11 mouse cellular contexts compared by ENCODE assay signal in genomic region chr5:129225810-129226450, GRCm38 (mm10).
DNase-seq lines count a peak whose midpoint lies in the region; ATAC-seq and TF ChIP-seq lines count a peak whose summit lies in the region.
"Had no signal": no experiment of that assay in that cellular context is flagged by ENCODE, and none has a peak within 500 bp of the region (broad histone marks: within the 10 kb centered on the region; RNA-seq: fewer than 3 reads in every experiment).

No protein-coding gene starts in this region.

- intact Hi-C loops in heart, adult 2 months (cut with DNase I) = no loop called here

- H3K27ac ChIP-seq in heart, embryonic 15.5 days = no peak overlapping the region
- H3K27ac ChIP-seq in heart, adult 2 months = no peak overlapping the region
- peak overlapping the region; percentile 12; the same call in 1 of the 2 replicates for H3K27ac ChIP-seq in hindbrain, embryonic 12.5 days
- H3K27ac ChIP-seq in neural tube, embryonic 13.5 days (replicated peaks) = no peak overlapping the region
- H3K27ac ChIP-seq: embryonic facial prominence, embryonic 13.5 days; intestine, embryonic 15.5 days had no signal

- no peaks in the 10 kb centered on the region for H3K4me1 ChIP-seq in heart, embryonic 15.5 days (replicated peaks)
- H3K4me1 ChIP-seq in heart, adult 2 months (ENCODE audit: control insufficient read depth, insufficient read depth, low read length) = peaks cover 1% of the 10 kb centered on the region; the same call in 1 of the 2 replicates
- no peaks in the 10 kb centered on the region; the same call in 1 of the 2 replicates for H3K4me1 ChIP-seq in hindbrain, embryonic 12.5 days
- H3K4me1 ChIP-seq in neural tube, embryonic 13.5 days (replicated peaks) = peaks cover 12% of the 10 kb centered on the region
- H3K4me1 ChIP-seq: embryonic facial prominence, embryonic 13.5 days; intestine, embryonic 15.5 days had no signal

- H3K4me3 ChIP-seq in heart, embryonic 15.5 days = no peak overlapping the region
- no peak overlapping the region for H3K4me3 ChIP-seq in heart, adult 2 months
- H3K4me3 ChIP-seq in hindbrain, embryonic 12.5 days = no peak overlapping the region
- H3K4me3 ChIP-seq in neural tube, embryonic 13.5 days = no peak overlapping the region
- H3K4me3 ChIP-seq: embryonic facial prominence, embryonic 13.5 days; intestine, embryonic 15.5 days had no signal

- peak; percentile 6 for DNase-seq in cerebellum, adult 11 months
- DNase-seq in cerebellum, adult 9-10 months = no peak
- DNase-seq in heart, adult 2 months = no peak
- DNase-seq in left cerebral cortex, adult 11 months (ENCODE audit: low spot score) = no peak
- no peak for DNase-seq in lung, postnatal 10 days
- DNase-seq: liver had no signal

- H3K36me3 ChIP-seq in heart, embryonic 15.5 days = no peaks in the 10 kb centered on the region
- H3K36me3 ChIP-seq in heart, adult 2 months (ENCODE audit: control insufficient read depth, insufficient read depth, low read length) = no peaks in the 10 kb centered on the region
- no peaks in the 10 kb centered on the region for H3K36me3 ChIP-seq in hindbrain, embryonic 12.5 days
- no peaks in the 10 kb centered on the region for H3K36me3 ChIP-seq in neural tube, embryonic 13.5 days
- H3K36me3 ChIP-seq: embryonic facial prominence, embryonic 13.5 days; intestine, embryonic 15.5 days had no signal

- 58% methylated on average over 33 of the region's 33 CpGs for WGBS in heart, embryonic 15.5 days
- 65% methylated on average over 33 of the region's 33 CpGs for WGBS in heart, adult 2 months
- WGBS in hindbrain, embryonic 12.5 days = 57% methylated on average over 33 of the region's 33 CpGs
- 58% methylated on average over 33 of the region's 33 CpGs for WGBS in neural tube, embryonic 13.5 days

- H3K9me3 ChIP-seq in heart, embryonic 15.5 days (replicated peaks) = no peaks in the 10 kb centered on the region
- no peaks in the 10 kb centered on the region for H3K9me3 ChIP-seq in hindbrain, embryonic 12.5 days (replicated peaks)
- no peaks in the 10 kb centered on the region for H3K9me3 ChIP-seq in neural tube, embryonic 13.5 days
- H3K9me3 ChIP-seq: embryonic facial prominence, embryonic 13.5 days; intestine, embryonic 15.5 days had no signal

- no peak for TF ChIP-seq EP300 in heart, adult 2 months (IDR thresholded peaks at IDR 0.05; ENCODE audit: insufficient read depth, low read depth, low read length)

- no peak for TF ChIP-seq POLR2A in heart, adult 2 months (IDR thresholded peaks at IDR 0.05; ENCODE audit: insufficient read depth, low read depth, low read length)

- peak overlapping the region; percentile 30; the same call in 1 of the 2 replicates for H3K4me2 ChIP-seq in heart, embryonic 15.5 days
- peak overlapping the region; percentile 31 for H3K4me2 ChIP-seq in hindbrain, embryonic 12.5 days (replicated peaks)
- H3K4me2 ChIP-seq in neural tube, embryonic 13.5 days = peak overlapping the region; percentile 34
- H3K4me2 ChIP-seq: embryonic facial prominence, embryonic 13.5 days; intestine, embryonic 15.5 days had no signal

- H3K79me2 ChIP-seq in heart, adult 2 months (replicated peaks; ENCODE audit: control insufficient read depth, insufficient read depth, low read length) = no peaks in the 10 kb centered on the region

- H3K9ac ChIP-seq in heart, embryonic 15.5 days = no peak overlapping the region
- H3K9ac ChIP-seq in heart, adult 2 months (ENCODE audit: low read depth, low read length) = no peak overlapping the region
- no peak overlapping the region for H3K9ac ChIP-seq in hindbrain, embryonic 12.5 days
- H3K9ac ChIP-seq in neural tube, embryonic 13.5 days = no peak overlapping the region
- H3K9ac ChIP-seq: embryonic facial prominence, embryonic 13.5 days; intestine, embryonic 15.5 days had no signal

- ATAC-seq in heart, embryonic 15.5 days (replicated peaks; ENCODE audit: insufficient number of reproducible peaks, insufficient read depth, low FRiP score, low read depth) = no peak
- ATAC-seq in hindbrain, embryonic 12.5 days (ENCODE audit: low FRiP score) = peak; percentile 80
- peak; percentile 65; the same call in 1 of the 2 replicates for ATAC-seq in neural tube, embryonic 13.5 days (ENCODE audit: low read depth)
- ATAC-seq: intestine, embryonic 15.5 days had no signal

- TF ChIP-seq CTCF in heart, adult 2 months (IDR thresholded peaks at IDR 0.05) = no peak

- peaks cover 9% of the 10 kb centered on the region; the same call in 1 of the 2 replicates for H3K27me3 ChIP-seq in heart, embryonic 15.5 days
- H3K27me3 ChIP-seq in heart, adult 2 months (ENCODE audit: control insufficient read depth, insufficient read depth, low read length) = no peaks in the 10 kb centered on the region
- no peaks in the 10 kb centered on the region for H3K27me3 ChIP-seq in hindbrain, embryonic 12.5 days
- H3K27me3 ChIP-seq in neural tube, embryonic 13.5 days = no peaks in the 10 kb centered on the region
- H3K27me3 ChIP-seq: embryonic facial prominence, embryonic 13.5 days; intestine, embryonic 15.5 days had no signal
